Mouse (Mus musculus): Measurements from ENCODE around the gene Slc8a3. TPM values are rescaled to one million over a fixed set of nuclear protein-coding genes. Genes with fewer than 3 reads are reported as not detected.

Gene Slc8a3
- polyA plus RNA-seq, 1 experiment from 2014 or later = 0.52 TPM

DNA sequence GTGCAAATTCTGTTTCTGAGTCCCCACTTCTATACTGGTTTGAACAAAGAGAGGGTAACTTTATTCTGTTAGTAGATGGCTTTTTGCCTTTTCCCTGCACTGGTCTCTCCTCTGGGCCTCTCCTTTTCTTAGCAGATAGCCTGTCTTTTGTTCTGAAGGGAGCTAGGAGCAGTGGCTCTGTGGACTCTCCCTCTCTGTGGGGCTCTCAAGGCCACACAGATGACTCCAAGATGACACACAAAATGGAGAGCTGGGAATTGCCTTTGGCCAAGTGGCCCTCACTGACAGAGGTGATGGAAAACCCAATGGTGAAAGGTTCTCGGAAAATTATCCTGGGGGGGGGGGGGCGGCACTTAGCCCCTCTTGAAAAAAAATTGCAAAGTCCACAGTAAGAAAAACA is 173.0 kb downstream of the Slc8a3 start:
- H3K4me2 ChIP-seq (replicated peaks; ENCODE audit: low read depth, low read length) = no peak overlapping the region
- no peak for ATAC-seq (ENCODE audit: insufficient number of reproducible peaks, insufficient read depth, low FRiP score, low read depth)
- H3K9ac ChIP-seq (replicated peaks; ENCODE audit: low read depth, low read length) = no peak overlapping the region
- H3K4me1 ChIP-seq (ENCODE audit: control insufficient read depth, insufficient read depth, low read length) = no peaks in the 10 kb centered on the region
- H3K27me3 ChIP-seq (ENCODE audit: control insufficient read depth, insufficient read depth, low read length) = no peaks in the 10 kb centered on the region
- H3K27ac ChIP-seq (ENCODE audit: low read length) = no peak overlapping the region
- WGBS = 30% methylated on average over 2 of the region's 2 CpGs
- no peaks in the 10 kb centered on the region for H3K36me3 ChIP-seq (ENCODE audit: control insufficient read depth, insufficient read depth, low read length)
- no peaks in the 10 kb centered on the region for H3K9me3 ChIP-seq (ENCODE audit: control insufficient read depth, low read depth, low read length)
- no peak overlapping the region for H3K4me3 ChIP-seq (ENCODE audit: low read depth, low read length)

DNA sequence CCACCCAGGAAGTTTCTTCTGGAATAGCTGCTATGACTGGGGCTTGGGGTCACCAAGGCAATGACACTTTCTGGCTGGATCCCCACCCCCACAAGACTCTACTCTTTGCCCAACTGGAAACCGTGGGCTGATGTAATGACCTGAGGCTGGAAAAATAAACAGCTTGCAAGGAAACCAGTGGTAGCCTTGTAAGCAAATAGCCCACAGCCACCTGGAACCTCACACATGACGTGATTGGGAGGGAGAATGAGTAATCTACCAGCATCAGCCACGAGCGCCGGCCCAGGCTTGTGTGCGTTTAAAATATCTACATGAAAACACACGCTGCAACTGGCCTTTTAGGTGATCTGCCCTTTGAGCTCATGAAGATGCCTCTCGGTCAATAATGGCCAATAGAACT is 176.1 kb downstream of the Slc8a3 start:
- 50% methylated on average over 8 of the region's 8 CpGs for WGBS
- Histone ChIP-seq H3K4me1 (ENCODE audit: control insufficient read depth, insufficient read depth, low read length) (no peaks in the 10 kb centered on the region), H3K4me2 (replicated peaks; ENCODE audit: low read depth, low read length) (no peak overlapping the region), H3K9ac (replicated peaks; ENCODE audit: low read depth, low read length) (no peak overlapping the region), H3K27ac (ENCODE audit: low read length) (no peak overlapping the region), H3K36me3 (ENCODE audit: control insufficient read depth, insufficient read depth, low read length) (no peaks in the 10 kb centered on the region), H3K4me3 (ENCODE audit: low read depth, low read length) (no peak overlapping the region), H3K9me3 (ENCODE audit: control insufficient read depth, low read depth, low read length) (no peaks in the 10 kb centered on the region), H3K27me3 (ENCODE audit: control insufficient read depth, insufficient read depth, low read length) (no peaks in the 10 kb centered on the region)
- no peak for ATAC-seq (ENCODE audit: insufficient number of reproducible peaks, insufficient read depth, low FRiP score, low read depth)

GRCm38 (mm10) chr12:81155675-81156074 is 177.3 kb downstream of the Slc8a3 start:
- H3K4me2 ChIP-seq (replicated peaks; ENCODE audit: low read depth, low read length) = no peak overlapping the region
- H3K9ac ChIP-seq (replicated peaks; ENCODE audit: low read depth, low read length) = no peak overlapping the region
- no peaks in the 10 kb centered on the region for H3K4me1 ChIP-seq (ENCODE audit: control insufficient read depth, insufficient read depth, low read length)
- no peaks in the 10 kb centered on the region for H3K36me3 ChIP-seq (ENCODE audit: control insufficient read depth, insufficient read depth, low read length)
- H3K9me3 ChIP-seq (ENCODE audit: control insufficient read depth, low read depth, low read length) = no peaks in the 10 kb centered on the region
- no peak for ATAC-seq (ENCODE audit: insufficient number of reproducible peaks, insufficient read depth, low FRiP score, low read depth)
- H3K27ac ChIP-seq (ENCODE audit: low read length) = no peak overlapping the region
- H3K27me3 ChIP-seq (ENCODE audit: control insufficient read depth, insufficient read depth, low read length) = no peaks in the 10 kb centered on the region
- 90% methylated on average over 6 of the region's 6 CpGs for whole genome bisulfite sequencing
- H3K4me3 ChIP-seq (ENCODE audit: low read depth, low read length) = no peak overlapping the region

GRCm38 (mm10) chr12:81152082-81152481 is 180.9 kb downstream of the Slc8a3 start:
- Histone ChIP-seq H3K9ac (replicated peaks; ENCODE audit: low read depth, low read length) (no peak overlapping the region), H3K36me3 (ENCODE audit: control insufficient read depth, insufficient read depth, low read length) (no peaks in the 10 kb centered on the region), H3K9me3 (ENCODE audit: control insufficient read depth, low read depth, low read length) (no peaks in the 10 kb centered on the region), H3K4me3 (ENCODE audit: low read depth, low read length) (no peak overlapping the region), H3K27ac (ENCODE audit: low read length) (no peak overlapping the region), H3K4me2 (replicated peaks; ENCODE audit: low read depth, low read length) (no peak overlapping the region), H3K4me1 (ENCODE audit: control insufficient read depth, insufficient read depth, low read length) (no peaks in the 10 kb centered on the region), H3K27me3 (ENCODE audit: control insufficient read depth, insufficient read depth, low read length) (no peaks in the 10 kb centered on the region)
- 39% methylated on average over 2 of the region's 2 CpGs for WGBS
- ATAC-seq (ENCODE audit: insufficient number of reproducible peaks, insufficient read depth, low FRiP score, low read depth) = no peak

- no peaks in the 10 kb centered on the region for H3K9me3 ChIP-seq (ENCODE audit: control insufficient read depth, low read depth, low read length)
- WGBS = 86% methylated on average over 5 of the region's 5 CpGs
- no peaks in the 10 kb centered on the region for H3K27me3 ChIP-seq (ENCODE audit: control insufficient read depth, insufficient read depth, low read length)
- no peak overlapping the region for H3K27ac ChIP-seq (ENCODE audit: low read length)
- no peaks in the 10 kb centered on the region for H3K4me1 ChIP-seq (ENCODE audit: control insufficient read depth, insufficient read depth, low read length)
- no peak overlapping the region for H3K9ac ChIP-seq (replicated peaks; ENCODE audit: low read depth, low read length)
- H3K4me3 ChIP-seq (ENCODE audit: low read depth, low read length) = no peak overlapping the region
- no peak overlapping the region for H3K4me2 ChIP-seq (replicated peaks; ENCODE audit: low read depth, low read length)
- no peaks in the 10 kb centered on the region for H3K36me3 ChIP-seq (ENCODE audit: control insufficient read depth, insufficient read depth, low read length)
- ATAC-seq (ENCODE audit: insufficient number of reproducible peaks, insufficient read depth, low FRiP score, low read depth) = no peak
Observed at GRCm38 (mm10) chr12:81150917-81151316, 182.1 kb downstream of the Slc8a3 start.

DNA sequence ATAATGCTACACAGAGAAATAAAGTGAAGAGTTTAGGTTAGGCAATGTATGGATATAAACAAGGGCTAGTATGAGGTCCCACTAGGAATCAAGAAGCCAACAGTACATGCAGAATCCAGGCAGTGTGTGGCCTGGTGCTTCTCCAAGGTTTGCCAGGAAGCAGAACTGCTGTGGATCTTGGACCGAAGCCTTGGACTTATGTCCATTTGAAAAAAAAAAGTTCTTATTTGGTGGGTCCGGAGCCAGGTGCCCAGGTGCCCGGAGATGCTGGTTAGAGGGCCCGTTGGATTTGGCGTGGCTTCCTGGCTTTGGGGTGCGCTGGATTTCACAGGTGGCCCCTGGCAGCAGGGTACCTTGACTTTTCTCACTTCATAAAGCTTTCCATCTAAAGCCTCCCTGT is 185.0 kb downstream of the Slc8a3 start:
- Histone ChIP-seq H3K9me3 (ENCODE audit: control insufficient read depth, low read depth, low read length) (no peaks in the 10 kb centered on the region), H3K4me3 (ENCODE audit: low read depth, low read length) (no peak overlapping the region), H3K4me2 (replicated peaks; ENCODE audit: low read depth, low read length) (no peak overlapping the region), H3K4me1 (ENCODE audit: control insufficient read depth, insufficient read depth, low read length) (no peaks in the 10 kb centered on the region), H3K9ac (replicated peaks; ENCODE audit: low read depth, low read length) (no peak overlapping the region), H3K36me3 (ENCODE audit: control insufficient read depth, insufficient read depth, low read length) (no peaks in the 10 kb centered on the region), H3K27me3 (ENCODE audit: control insufficient read depth, insufficient read depth, low read length) (no peaks in the 10 kb centered on the region), H3K27ac (ENCODE audit: low read length) (no peak overlapping the region)
- ATAC-seq (ENCODE audit: insufficient number of reproducible peaks, insufficient read depth, low FRiP score, low read depth) = no peak
- 95% methylated on average over 6 of the region's 6 CpGs for WGBS

Small RNA genes lying within 50 kb of the gene (microRNA-seq; reads per million reads assigned to microRNA genes)
- 1.8 reads per million for gene Mir3067

Other genes with a start within 250 kb of the Slc8a3 start
- 0.36 and 0.74 TPM in 2 replicates for gene Gm4787, start 46.3 kb upstream of the Slc8a3 start, polyA plus RNA-seq (2014; fragmentation: Nextera tagmentation; extraction: Ambion mirVana)
- gene Adam4, start 88.8 kb upstream of the Slc8a3 start, polyA plus RNA-seq (2014; fragmentation: Nextera tagmentation; extraction: Ambion mirVana) = 0.90 and 1.3 TPM in 2 replicates
- gene Cox16, start 151.9 kb upstream of the Slc8a3 start, polyA plus RNA-seq (2014; fragmentation: Nextera tagmentation; extraction: Ambion mirVana) = 151 and 163 TPM in 2 replicates
- 28.7 and 30.0 TPM in 2 replicates for gene Gm20498, start 199.7 kb upstream of the Slc8a3 start, polyA plus RNA-seq (2014; fragmentation: Nextera tagmentation; extraction: Ambion mirVana)
- 43.5 and 46.0 TPM in 2 replicates for gene Synj2bp, start 199.7 kb upstream of the Slc8a3 start, polyA plus RNA-seq (2014; fragmentation: Nextera tagmentation; extraction: Ambion mirVana)
- gene Adam21, start 235.3 kb upstream of the Slc8a3 start, polyA plus RNA-seq (2014; fragmentation: Nextera tagmentation; extraction: Ambion mirVana) = 0.25 TPM in 2 replicates

All from stomach, embryonic 14.5 days (tissue).